Mouse (Mus musculus): ENCODE measurements around the gene Dop1a. TPM values are rescaled to one million over a fixed set of nuclear protein-coding genes. Genes with fewer than 3 reads are reported as not detected.

Gene Dop1a
- polyA plus RNA-seq, 1 experiment from 2014 or later: 17.1 TPM

DNA sequence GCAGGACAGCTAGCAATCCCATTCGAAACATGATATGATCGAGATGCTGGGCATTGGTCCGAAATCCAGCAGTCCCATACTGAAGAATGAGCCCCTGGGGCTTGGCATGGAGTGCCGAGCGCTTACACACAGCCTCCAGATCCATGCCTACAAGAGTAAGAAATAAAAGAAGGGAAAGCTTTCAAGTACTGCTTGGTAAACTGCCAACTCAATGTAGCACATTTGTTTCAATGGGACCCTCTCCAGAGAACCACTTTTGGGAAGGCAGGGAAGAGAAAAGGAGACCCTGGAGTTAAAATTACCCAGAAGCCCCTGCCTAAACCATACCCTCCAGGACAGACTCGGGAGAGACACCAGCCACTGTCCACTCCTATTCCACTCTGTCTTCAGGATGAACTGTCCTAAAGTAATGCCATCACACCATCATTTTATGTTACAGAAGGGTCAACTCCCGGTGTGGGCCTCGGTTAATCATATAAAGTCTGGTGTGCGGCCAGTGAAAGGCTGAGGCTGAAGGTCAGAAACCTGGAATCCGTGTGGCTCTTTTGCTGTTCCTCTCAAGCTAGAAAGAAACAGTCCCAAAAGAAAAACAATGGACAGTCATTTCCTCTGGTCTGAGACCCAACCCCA, 103.4 kb downstream of the Dop1a start:
- H3K27me3 ChIP-seq: no peaks in the 10 kb centered on the region
- H3K36me3 ChIP-seq: peaks cover 37% of the 10 kb centered on the region
- peak overlapping the region; percentile 99 for H3K4me2 ChIP-seq (replicated peaks)
- peaks cover 18% of the 10 kb centered on the region for H3K4me1 ChIP-seq
- peak overlapping the region; percentile 79 for H3K9ac ChIP-seq
- WGBS: 75% methylated on average over 10 of the region's 10 CpGs
- H3K4me3 ChIP-seq: peak overlapping the region; percentile 78
- H3K27ac ChIP-seq: no peak overlapping the region
- H3K9me3 ChIP-seq: no peaks in the 10 kb centered on the region
- no peak for ATAC-seq (ENCODE audit: low FRiP score, low read depth)

DNA sequence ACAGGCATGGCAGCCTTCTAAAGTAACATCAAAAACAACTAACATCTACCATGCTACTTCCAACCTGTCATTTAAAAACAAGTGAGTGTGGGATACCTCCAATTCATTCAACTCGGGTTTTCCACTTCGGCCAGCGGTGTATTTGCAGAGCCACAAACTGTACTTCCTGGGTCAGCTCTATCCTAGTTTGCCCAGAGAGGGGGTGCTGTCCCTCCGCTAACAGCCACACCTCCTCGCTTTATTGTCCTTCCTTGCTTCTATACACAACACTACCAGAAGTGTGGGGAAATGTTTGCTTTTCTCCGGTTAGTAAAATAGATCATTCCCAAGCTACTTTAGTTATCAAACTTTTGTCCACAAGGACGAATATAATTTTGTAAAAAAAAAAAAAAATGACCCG, 104.0 kb downstream of the Dop1a start:
- no peaks in the 10 kb centered on the region for H3K9me3 ChIP-seq
- H3K4me2 ChIP-seq (replicated peaks): peak overlapping the region; percentile 99
- peak overlapping the region; percentile 79 for H3K9ac ChIP-seq
- peaks cover 31% of the 10 kb centered on the region for H3K36me3 ChIP-seq
- peaks cover 18% of the 10 kb centered on the region for H3K4me1 ChIP-seq
- peak overlapping the region; percentile 78 for H3K4me3 ChIP-seq
- H3K27me3 ChIP-seq: no peaks in the 10 kb centered on the region
- no peak overlapping the region for H3K27ac ChIP-seq
- 13% methylated on average over 8 of the region's 8 CpGs for WGBS
- no peak for ATAC-seq (ENCODE audit: low FRiP score, low read depth)

DNA sequence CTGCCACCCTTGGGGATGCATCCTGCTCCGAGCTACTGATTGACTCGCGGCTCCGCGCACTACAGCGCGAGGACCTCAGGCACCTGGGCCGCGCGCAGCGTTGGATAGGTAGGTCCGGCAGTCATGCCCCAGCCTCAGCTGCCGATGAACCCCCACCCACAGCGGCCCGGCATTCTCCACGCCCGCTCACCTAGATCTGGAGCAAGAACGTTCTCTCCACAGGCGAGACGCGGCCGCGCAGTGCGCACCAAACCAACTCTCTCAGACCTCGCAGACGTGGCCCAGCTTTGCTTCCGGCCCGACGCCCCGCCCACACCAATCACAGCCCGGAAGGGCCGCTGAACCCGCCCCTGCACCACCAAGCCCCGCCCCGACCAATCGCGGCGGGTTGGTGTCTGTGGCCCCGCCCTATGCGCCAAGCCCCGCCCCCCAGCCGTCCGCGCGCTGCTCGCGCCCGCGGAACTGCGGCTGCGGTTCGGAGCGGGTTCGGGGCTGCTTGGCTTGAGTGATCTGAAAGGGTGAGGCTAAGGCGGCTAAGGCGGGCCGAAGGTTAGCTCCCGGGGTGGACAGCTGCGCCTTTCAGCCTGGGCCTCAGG, 104.7 kb downstream of the Dop1a start, which contains the start of the genes Pgm3 and Rwdd2a:
Gene Pgm3, minus strand, starts transcription at position 303 of the 596 bp plus-strand sequence.
Gene Rwdd2a, plus strand, starts transcription at position 452 of the 596 bp plus-strand sequence.
- Histone ChIP-seq H3K4me2 (replicated peaks) (peak within 1 kb of the TSS; percentile 99), H3K4me1 (peaks cover 18% of the 10 kb centered on the region), H3K4me3 (peak within 1 kb of the TSS; percentile 78), H3K36me3 (peaks cover 25% of the 10 kb centered on the region), H3K9me3 (no peaks in the 10 kb centered on the region), H3K9ac (peak within 1 kb of the TSS; percentile 79), H3K27me3 (no peaks in the 10 kb centered on the region), H3K27ac (peak within 1 kb of the TSS; percentile 55; the same call in 1 of the 2 replicates)
- WGBS: under 1% methylated on average over 59 of the region's 59 CpGs
- peak; percentile 98 for ATAC-seq (ENCODE audit: low FRiP score, low read depth)

DNA sequence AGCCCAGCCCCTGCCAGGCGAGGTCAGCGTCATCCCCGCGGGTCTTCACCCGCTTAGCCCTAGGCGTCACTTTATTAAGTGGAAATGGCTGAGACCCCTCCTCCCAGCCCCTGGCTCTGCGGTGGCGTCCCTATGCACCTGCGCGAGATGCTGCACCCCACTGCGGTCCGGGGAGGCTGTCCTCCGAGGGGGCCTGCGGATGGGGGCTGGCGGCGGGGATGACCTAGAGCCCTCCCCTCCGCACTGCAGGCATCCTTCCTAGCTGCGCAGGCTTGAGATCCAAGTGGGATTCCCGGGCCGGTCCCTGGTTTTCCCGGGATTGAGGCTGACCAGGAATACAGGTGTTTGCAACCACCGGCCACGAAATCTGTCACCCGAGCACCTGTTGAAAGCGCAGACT, 105.2 kb downstream of the Dop1a start:
- peak overlapping the region; percentile 99 for H3K4me2 ChIP-seq (replicated peaks)
- H3K9me3 ChIP-seq: no peaks in the 10 kb centered on the region
- 1% methylated on average over 25 of the region's 25 CpGs for WGBS
- peak overlapping the region; percentile 63 for H3K9ac ChIP-seq
- peak overlapping the region; percentile 78 for H3K4me3 ChIP-seq
- ATAC-seq (ENCODE audit: low FRiP score, low read depth): no peak
- peaks cover 18% of the 10 kb centered on the region for H3K4me1 ChIP-seq
- no peak overlapping the region for H3K27ac ChIP-seq
- peaks cover 20% of the 10 kb centered on the region for H3K36me3 ChIP-seq
- H3K27me3 ChIP-seq: no peaks in the 10 kb centered on the region

DNA sequence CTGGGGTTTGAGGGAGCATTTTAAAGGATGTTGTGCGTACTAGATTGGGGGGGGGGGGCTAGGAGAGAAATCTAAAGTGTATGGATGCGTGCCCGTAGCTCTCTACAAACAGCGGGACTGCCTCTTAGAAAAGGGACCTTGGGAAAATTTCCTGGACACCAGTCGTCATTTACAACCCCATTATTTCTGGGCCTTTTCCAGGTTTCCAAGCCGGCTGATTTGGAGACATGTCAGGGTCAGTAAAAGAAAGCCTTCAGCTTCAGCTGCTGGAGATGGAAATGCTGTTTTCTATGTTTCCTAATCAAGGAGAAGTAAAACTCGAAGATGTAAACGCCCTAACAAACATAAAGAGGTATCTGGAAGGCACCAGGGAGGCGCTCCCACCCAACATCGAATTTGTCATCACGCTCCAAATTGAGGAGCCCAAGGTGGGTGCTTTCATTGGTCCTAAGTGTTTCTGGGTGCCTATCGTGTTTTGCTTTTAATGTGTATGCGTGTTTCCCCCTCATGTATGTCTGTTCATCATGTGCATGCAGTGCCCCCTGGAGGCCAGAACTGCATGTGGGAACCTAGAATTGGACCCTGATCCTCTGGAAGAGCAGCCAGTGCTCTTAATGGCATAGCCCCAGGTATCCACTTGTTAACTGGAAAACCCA, 105.8 kb downstream of the Dop1a start:
- peaks cover 18% of the 10 kb centered on the region for H3K4me1 ChIP-seq
- H3K9me3 ChIP-seq: no peaks in the 10 kb centered on the region
- peaks cover 18% of the 10 kb centered on the region for H3K36me3 ChIP-seq
- 8% methylated on average over 13 of the region's 13 CpGs for WGBS
- H3K9ac ChIP-seq: peak overlapping the region; percentile 13; the same call in 1 of the 2 replicates
- no peak for ATAC-seq (ENCODE audit: low FRiP score, low read depth)
- peak overlapping the region; percentile 78 for H3K4me3 ChIP-seq
- H3K27me3 ChIP-seq: no peaks in the 10 kb centered on the region
- no peak overlapping the region for H3K27ac ChIP-seq
- peak overlapping the region; percentile 99 for H3K4me2 ChIP-seq (replicated peaks)

DNA sequence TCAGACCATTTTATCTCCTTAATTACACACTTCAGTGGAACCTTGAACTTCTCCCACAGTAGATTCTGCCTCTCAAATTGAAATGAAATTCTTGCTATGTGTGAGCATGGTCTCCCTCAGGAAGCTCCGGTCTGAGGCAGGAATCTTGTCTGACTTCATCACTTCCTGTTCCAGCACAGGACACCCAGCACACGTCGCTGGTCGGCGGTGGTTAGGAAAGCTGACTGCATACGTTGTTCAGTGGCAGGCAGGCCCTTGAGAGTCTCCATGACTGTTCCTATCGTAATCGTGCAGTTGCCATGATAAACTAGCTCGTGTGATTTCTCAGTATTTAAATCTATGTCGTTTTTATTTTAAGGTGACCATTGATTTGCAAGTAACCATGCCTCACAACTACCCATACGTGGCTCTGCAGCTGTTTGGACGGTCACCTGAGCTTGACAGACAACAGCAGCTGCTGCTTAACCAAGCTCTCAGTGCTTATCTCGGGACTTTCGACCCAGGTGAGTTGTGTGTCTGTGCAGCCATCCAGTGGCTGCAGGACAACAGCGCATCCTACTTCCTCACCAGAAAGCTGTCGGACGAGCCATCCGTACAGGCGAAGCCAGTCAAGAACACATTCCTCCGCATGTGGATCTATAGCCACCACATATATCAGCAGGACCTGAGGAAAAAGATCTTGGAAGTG, 106.8 kb downstream of the Dop1a start:
- 79% methylated on average over 20 of the region's 20 CpGs for WGBS
- Histone ChIP-seq H3K9me3 (no peaks in the 10 kb centered on the region), H3K36me3 (peaks cover 8% of the 10 kb centered on the region), H3K27ac (no peak overlapping the region), H3K27me3 (no peaks in the 10 kb centered on the region), H3K4me1 (peaks cover 18% of the 10 kb centered on the region), H3K9ac (no peak overlapping the region), H3K4me2 (replicated peaks) (no peak overlapping the region), H3K4me3 (no peak overlapping the region)
- ATAC-seq (ENCODE audit: low FRiP score, low read depth): no peak

DNA sequence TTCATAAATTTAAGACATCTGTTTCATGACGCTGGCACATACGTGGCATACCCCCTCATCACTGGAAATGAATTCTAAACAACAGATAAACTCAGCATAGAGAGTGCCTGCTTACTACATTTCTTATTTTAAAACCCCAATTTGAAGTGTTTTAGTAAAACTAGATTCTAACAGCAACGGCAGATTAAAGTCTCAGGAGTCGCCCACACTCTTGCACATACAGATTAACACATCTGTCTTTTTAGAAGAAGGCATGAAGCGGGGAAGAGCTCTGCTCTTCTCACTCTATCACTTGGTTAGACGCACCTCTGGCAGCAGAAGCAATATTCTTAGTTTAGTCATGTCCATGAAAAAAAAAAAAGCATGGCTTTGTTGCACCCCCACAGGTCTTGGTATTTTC, 108.2 kb downstream of the Dop1a start:
- H3K27ac ChIP-seq: no peak overlapping the region
- H3K27me3 ChIP-seq: no peaks in the 10 kb centered on the region
- ATAC-seq (ENCODE audit: low FRiP score, low read depth): no peak
- H3K4me3 ChIP-seq: no peak overlapping the region
- H3K36me3 ChIP-seq: no peaks in the 10 kb centered on the region
- no peak overlapping the region for H3K4me2 ChIP-seq (replicated peaks)
- peaks cover 17% of the 10 kb centered on the region for H3K4me1 ChIP-seq
- 90% methylated on average over 6 of the region's 6 CpGs for WGBS
- H3K9me3 ChIP-seq: no peaks in the 10 kb centered on the region
- H3K9ac ChIP-seq: no peak overlapping the region

DNA sequence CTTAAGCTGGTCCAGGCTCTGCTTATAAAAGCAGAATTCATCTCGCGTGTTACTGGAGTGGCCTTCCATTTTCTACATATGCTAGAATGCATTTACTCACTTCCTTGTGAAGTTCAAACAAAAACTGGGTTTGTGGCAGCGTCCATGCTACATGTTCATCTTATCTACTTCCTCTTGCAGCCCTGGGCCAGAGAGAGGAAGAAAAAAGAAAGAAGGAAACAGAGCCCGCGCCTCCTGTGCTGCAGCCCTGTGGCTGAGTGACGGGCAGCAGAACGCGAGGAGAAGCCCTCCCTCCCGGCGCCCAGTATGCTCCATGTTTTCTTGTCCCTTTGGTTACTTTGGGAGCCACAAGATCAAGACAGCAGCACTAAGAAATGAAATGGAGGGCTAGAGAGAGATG, 112.7 kb downstream of the Dop1a start:
- H3K36me3 ChIP-seq: 0 out of 2 replicates have a peak, but pooled peaks cover 3% of the 10 kb centered on the region
- no peaks in the 10 kb centered on the region for H3K9me3 ChIP-seq
- H3K4me2 ChIP-seq (replicated peaks): no peak overlapping the region
- WGBS: 91% methylated on average over 10 of the region's 10 CpGs
- no peak overlapping the region for H3K27ac ChIP-seq
- H3K9ac ChIP-seq: no peak overlapping the region
- no peak for ATAC-seq (ENCODE audit: low FRiP score, low read depth)
- H3K27me3 ChIP-seq: no peaks in the 10 kb centered on the region
- H3K4me3 ChIP-seq: no peak overlapping the region
- H3K4me1 ChIP-seq: no peaks in the 10 kb centered on the region

DNA sequence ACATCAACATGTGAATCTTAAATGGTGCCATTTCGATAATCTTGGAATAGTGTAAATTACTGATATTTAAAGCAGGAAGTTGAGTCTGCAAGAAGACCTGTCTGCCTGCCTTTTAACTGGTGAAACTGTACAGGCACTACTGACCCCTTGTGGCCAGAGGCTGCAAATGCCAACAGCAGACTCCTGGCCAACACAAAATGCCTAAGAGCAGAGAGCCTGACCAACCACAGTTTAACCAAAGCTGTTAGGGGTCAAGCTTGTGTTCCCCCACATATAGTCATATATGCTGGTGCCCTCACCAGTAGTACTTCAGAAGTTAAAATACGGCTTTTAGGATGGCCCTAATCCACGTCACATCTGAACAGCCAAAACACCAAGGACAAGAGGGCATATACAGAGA, 116.8 kb downstream of the Dop1a start:
- 0 out of 2 replicates have a peak, but pooled peaks have one; percentile 36 for ATAC-seq (ENCODE audit: low FRiP score, low read depth)
- 58% methylated on average over 3 of the region's 3 CpGs for WGBS
- Histone ChIP-seq H3K27ac (no peak overlapping the region), H3K9me3 (no peaks in the 10 kb centered on the region), H3K4me1 (no peaks in the 10 kb centered on the region), H3K27me3 (no peaks in the 10 kb centered on the region), H3K36me3 (0 out of 2 replicates have a peak, but pooled peaks cover 3% of the 10 kb centered on the region), H3K4me3 (no peak overlapping the region), H3K9ac (no peak overlapping the region), H3K4me2 (replicated peaks) (no peak overlapping the region)

DNA sequence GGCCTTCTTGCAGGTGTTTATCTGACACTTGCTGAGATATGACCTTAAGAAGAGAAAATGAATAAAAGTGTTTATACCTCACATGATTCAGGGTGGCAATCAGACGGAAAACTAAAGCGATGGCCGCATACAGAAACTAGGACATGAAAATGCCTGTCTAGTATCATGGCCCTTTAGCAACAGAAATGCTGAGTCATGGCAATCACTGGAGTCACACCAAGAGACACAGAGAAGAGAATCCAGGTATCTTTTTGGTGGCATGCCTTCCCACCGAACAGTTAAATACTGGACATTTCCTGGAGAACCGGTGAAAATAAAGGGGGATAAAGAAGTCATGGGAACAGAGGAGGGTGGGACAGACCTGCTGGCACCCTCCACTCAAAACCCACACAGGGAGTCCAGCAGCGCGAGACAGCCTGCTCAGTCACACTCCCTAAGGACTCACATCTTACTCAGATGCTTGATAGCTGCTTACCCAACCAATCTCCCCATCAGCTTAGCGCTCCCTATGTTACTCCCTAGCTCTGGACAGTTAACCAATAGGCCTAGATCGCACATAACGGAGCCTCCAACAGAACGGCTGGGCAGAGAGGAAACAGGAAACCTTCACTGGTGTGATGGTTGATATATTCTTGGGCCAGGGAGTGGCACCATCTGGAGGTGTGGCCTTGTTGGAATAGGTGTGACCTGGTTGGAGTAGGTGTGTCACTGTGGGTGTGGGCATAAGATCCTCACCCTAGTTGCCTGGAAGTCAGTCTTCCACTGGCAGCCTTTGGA, 120.3 kb downstream of the Dop1a start:
- no peak for ATAC-seq (ENCODE audit: low FRiP score, low read depth)
- Histone ChIP-seq H3K4me2 (replicated peaks) (no peak overlapping the region), H3K9ac (no peak overlapping the region), H3K4me1 (no peaks in the 10 kb centered on the region), H3K4me3 (no peak overlapping the region), H3K27ac (no peak overlapping the region), H3K27me3 (no peaks in the 10 kb centered on the region), H3K9me3 (no peaks in the 10 kb centered on the region), H3K36me3 (peaks cover 3% of the 10 kb centered on the region; the same call in 1 of the 2 replicates)
- 89% methylated on average over 11 of the region's 11 CpGs for WGBS
